Mouse (Mus musculus) monocyte, adult 2 months (primary cell): ENCODE results near the gene Timp3.

Experiments used
- DNase-seq, 2 experiments: peaks; one replicate each; pipeline ENCODE4 v3.0.0; 2022; ENCODE audit warnings: low spot score in 2 of 2, low read depth in 1 of 2

Timp3 gene

GRCm38 (mm10) chr10:86300293-86301116 lies at the start of gene Timp3:
Gene Timp3, plus strand, starts transcription at chr10:86300372.
- DNase-seq: no peak

DNA sequence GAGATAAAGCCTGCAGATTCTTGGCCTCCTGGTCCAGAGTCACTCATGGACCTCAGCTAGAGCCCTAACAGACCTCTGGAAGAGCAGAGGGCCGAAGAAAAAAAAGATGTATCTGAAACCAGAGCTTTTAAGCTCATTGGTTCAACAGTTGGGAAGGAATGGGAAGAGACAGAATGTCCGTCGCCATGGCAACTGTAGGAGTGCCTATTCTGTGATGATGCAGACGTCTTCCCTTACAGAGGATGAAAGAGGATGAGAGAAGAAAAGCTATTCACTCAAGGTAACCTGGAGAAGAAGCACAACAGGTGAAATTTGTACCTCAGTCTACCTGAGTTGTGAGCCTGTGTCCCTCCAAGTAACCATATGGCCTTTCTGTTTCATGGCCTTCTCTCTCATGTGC lies 44.0 kb upstream of the Timp3 start:
- no peak for DNase-seq

DNA sequence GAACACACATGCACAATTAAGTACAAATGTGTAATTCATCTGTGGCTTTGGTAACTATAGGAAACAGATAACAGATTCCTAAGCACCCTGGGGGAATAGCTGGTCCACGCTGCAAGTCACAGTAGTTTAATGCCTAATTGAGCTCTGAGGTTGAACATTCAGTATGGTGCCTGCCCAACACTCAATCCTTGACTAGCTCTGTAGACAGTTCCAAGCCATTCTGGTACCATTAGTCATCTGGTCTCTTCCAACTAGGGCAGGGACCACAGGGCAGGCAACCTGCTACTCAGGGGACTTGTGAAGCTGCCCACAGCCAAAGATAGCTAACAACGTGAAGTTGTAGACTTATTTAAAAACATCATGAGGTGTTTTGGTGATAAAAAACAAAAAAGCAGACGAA lies 43.1 kb upstream of the Timp3 start:
- DNase-seq: no peak

- no peak for DNase-seq
These were observed 42.1 kb upstream of the Timp3 start for GRCm38 (mm10) chr10:86258046-86258445.

GRCm38 (mm10) chr10:86258992-86259391 lies 41.2 kb upstream of the Timp3 start:
- no peak for DNase-seq

- DNase-seq: no peak
These were observed 38.4 kb upstream of the Timp3 start for GRCm38 (mm10) chr10:86261725-86262124.

GRCm38 (mm10) chr10:86264618-86265017 lies 35.6 kb upstream of the Timp3 start:
- no peak for DNase-seq

- DNase-seq: no peak
These were observed 29.9 kb upstream of the Timp3 start for GRCm38 (mm10) chr10:86270254-86270653.

DNA sequence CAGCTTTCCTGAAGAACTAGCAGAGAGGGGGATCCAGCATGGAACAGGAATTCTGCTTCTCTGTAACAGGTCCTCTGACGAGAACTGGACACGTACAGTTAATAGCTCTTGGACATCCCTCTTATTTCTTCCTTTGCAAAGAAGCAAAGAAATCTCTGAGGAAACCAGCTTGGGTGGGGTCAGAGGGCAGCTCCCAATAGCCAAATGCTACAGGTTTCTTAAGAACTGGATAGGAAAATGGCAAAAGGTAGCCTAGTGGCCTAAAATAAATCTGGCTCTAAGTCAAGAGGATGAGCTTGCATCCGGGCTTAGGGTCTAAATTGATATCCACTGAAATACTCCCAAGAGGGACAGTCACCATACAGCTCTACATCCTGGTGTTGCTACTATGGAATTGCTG lies 27.3 kb upstream of the Timp3 start:
- DNase-seq: no peak

- no peak for DNase-seq
These were observed 26.6 kb upstream of the Timp3 start for GRCm38 (mm10) chr10:86273410-86274191.

DNA sequence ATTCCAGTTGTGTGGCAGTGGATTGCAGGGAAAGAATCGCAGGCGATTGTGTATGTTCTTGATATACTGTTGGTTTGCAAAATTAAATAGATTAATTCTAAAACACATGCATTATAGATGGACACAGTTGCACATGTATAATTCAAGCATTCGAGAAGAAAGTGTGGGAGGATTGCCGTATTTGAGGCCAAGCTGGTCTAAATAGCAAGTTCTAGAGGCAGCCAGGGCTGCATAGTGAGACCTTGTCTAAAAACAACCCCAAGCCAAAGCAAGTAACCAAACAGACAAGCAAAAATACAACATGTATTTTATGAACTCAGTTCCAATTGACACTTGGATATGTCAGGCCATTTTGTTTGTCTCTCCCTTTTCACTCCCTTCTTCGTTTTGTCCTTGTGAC lies 24.6 kb upstream of the Timp3 start:
- no peak for DNase-seq

- no peak for DNase-seq
These were observed 22.8 kb upstream of the Timp3 start for GRCm38 (mm10) chr10:86277327-86277726.

DNA sequence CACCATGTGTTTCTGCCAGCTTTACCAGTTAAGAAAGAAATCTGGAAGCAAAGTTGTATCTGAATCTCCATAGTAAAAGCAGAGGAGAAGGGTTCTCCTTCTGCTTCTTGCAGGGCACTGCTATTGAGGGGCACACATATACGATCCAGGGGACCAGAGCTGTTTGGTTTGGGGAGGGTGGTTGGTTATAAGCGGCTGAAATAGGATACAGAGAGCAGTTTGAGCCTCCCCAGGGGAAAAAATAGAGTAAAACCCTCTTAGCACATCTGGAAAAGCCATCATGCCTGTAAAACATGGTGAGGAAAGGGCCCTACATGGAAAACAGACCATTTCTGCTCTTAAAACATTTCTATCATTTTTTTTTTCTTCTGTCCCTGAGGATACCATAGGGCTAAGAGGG lies 21.7 kb upstream of the Timp3 start:
- DNase-seq: no peak

- DNase-seq: no peak
These were observed 20.5 kb upstream of the Timp3 start for GRCm38 (mm10) chr10:86279579-86280168.

- no peak for DNase-seq
These were observed 18.9 kb upstream of the Timp3 start for GRCm38 (mm10) chr10:86281238-86281637.

GRCm38 (mm10) chr10:86286508-86286907 lies 13.7 kb upstream of the Timp3 start:
- DNase-seq: no peak

DNA sequence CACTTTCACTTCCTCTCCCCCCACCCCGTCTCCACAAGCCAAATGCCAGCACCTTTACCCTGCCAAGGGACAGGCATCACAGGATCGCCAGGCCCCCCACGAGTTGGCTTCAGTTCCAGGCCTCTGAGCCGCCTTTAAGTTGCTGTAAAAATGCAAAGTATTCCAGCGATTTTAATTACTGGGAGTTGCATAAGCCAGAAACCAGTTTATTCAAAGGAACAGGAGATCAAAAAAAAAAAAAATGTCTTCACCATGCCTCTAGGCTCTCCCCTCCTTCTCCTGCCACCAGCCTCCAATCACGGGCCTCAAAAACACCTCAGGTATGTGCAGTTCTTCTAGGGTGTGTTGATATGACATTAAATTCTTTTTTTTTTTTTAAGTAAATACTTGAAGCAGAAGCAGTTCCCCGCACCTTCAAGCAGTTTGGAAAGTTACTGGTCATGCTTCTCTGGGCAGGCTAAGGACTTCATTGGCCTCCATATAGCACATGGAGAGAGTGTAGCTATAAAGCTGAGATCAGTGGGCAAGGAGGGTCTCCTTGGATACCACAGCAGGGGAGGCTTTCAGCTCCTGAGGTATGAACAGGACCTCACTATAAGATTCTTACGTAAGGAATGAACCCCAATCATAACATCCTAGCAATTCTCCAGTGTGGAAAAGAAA lies 9.9 kb upstream of the Timp3 start:
- DNase-seq: no peak

GRCm38 (mm10) chr10:86293880-86294279 lies 6.3 kb upstream of the Timp3 start:
- no peak for DNase-seq

DNA sequence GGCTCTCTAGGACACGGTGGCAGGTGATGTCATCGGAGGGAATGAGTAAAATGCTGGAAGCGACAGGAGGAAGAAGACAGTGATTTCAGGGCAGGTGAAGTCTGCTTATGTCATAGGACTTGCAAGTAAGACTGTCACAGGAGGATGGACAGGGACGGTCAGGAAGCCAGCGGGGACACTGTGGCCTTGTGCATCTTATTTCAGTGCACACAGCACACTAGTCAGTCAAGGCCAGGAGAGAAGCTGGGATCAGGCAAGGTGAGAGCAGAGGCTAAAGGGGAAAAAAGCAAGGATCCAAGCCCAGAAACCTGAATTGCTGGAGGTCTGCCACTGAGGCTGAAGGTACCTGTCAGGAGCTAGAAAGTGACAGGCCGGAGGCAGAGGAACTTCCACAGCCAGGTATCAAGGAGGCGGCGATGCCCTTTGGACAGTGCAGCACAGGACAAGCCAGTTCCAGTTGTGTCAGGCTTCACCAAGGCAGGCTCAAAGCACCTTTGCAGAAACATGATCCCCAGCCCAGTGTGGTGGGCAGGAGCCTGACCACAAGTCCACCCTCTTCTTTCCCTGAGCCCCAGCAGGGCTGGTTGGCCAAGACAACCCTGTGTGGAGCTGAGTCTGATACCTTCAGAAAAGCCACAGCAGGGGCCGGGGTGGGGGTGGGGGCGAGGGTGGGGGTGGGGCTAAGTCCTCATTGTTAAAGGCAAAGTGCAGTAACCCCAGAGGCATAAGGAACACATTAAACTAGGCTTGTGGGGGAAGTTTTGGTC lies 5.4 kb upstream of the Timp3 start:
- no peak for DNase-seq

GRCm38 (mm10) chr10:86295454-86296098 lies 4.6 kb upstream of the Timp3 start:
- DNase-seq: no peak
